Mouse (Mus musculus): ENCODE results near the gene Otof.

Otof gene

DNA sequence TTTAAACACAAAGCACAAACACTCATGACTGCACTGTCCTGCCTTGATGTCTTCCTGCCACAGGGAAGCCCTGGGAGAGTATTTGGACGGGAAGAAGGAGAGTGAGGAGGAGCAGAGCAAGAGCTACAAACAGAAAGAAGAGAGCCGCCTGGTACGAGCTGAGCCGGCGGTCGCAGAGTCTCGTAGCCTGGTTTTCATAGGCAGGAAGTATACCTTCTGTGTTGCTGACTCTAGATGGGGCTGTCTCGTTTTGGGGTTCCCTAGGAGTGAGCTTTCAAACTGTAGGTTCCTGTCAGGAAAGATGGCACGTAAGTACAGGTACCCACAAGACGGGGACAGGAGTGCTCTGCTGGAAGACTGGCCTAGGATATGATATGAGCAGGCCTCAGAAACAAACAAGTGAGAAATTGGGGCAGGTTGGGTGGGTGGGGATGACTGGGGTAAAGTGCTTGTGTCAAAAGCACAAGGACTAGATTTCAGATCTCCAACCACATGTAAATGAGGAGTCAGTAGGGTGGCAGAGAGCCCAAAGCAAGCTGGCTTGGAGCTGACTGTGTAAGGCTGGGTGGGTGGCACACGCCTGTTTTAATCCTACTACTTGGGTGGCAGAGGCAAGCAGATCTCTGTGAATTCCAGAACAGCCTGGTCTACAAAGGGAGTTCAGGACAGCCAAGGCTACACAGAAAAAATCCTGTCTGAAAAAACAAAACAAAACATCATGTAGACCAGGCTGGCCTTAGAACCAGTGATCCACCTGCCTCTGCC is 119.9 kb downstream of the Otof start:
- peak in 1 of 2 experiments; percentile 40 for DNase-seq (ENCODE audit: low spot score in 2 of 2)

DNA sequence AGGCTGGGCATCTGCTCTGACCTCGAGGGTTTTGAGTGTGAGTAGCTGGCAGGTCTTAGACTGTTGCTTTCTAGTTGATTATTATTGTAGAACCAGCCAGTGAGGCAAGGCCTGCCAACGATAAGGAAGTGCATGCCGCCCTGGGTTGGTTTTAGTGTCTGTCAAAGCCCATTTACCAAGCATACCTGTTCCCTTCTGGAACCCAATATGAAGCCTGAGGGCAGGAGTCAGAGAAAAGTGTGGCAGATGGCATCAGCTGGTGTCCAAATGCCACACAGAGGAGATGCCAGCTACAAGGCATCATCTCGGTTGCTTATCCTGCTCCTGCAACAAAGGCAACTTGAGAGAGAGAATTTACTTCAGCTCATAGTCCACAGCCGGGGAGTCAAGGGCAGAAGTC is 120.9 kb downstream of the Otof start:
- DNase-seq (ENCODE audit: low spot score in 2 of 2): no peak

Data from thymus, postnatal 10 days (tissue).